Mouse (Mus musculus): ENCODE results near the gene Cpt1c. TPM values are rescaled to one million over a fixed set of nuclear protein-coding genes. Genes with fewer than 3 reads are reported as not detected.
A peak's percentile ranks its signal among the peaks of the same experiment; 100 is the strongest.

The Cpt1c gene
- polyA plus RNA-seq, 1 experiment from 2014 or later, result 40.2 TPM

- no peak for ATAC-seq
- Histone ChIP-seq H3K36me3 (ENCODE audit: poor library complexity, severe bottlenecking) (peaks cover 71% of the 10 kb centered on the region), H3K9ac (no peak overlapping the region), H3K27ac (no peak overlapping the region), H3K9me3 (replicated peaks) (no peaks in the 10 kb centered on the region), H3K4me3 (no peak overlapping the region), H3K27me3 (no peaks in the 10 kb centered on the region), H3K4me2 (no peak overlapping the region), H3K4me1 (peaks cover 17% of the 10 kb centered on the region)
- 97% methylated on average over 3 of the region's 3 CpGs for WGBS
These were observed 3.6 kb upstream of the Cpt1c start for GRCm38 (mm10) chr7:44978300-44978699.

- peak overlapping the region; percentile 51; the same call in 1 of the 2 replicates for H3K4me3 ChIP-seq
These were observed 417 bp upstream of the Cpt1c start for GRCm38 (mm10) chr7:44975117-44975419.

GRCm38 (mm10) chr7:44973415-44974130 is 1.1 kb downstream of the Cpt1c start:
- H3K9me3 ChIP-seq (replicated peaks), result no peaks in the 10 kb centered on the region
- peak overlapping the region; percentile 71 for H3K9ac ChIP-seq
- peak overlapping the region; percentile 91 for H3K27ac ChIP-seq
- peaks cover 33% of the 10 kb centered on the region for H3K36me3 ChIP-seq (ENCODE audit: poor library complexity, severe bottlenecking)
- 31% methylated on average over 14 of the region's 14 CpGs for WGBS
- peaks cover 34% of the 10 kb centered on the region for H3K4me1 ChIP-seq
- ATAC-seq, result no peak
- H3K4me2 ChIP-seq, result peak overlapping the region; percentile 84
- H3K27me3 ChIP-seq, result no peaks in the 10 kb centered on the region
- peak overlapping the region; percentile 51 for H3K4me3 ChIP-seq

More at GRCm38 (mm10) chr7:44975117-44975419, 417 bp upstream of the Cpt1c start:
- peak overlapping the region; percentile 91 for H3K27ac ChIP-seq
- no peaks in the 10 kb centered on the region for H3K9me3 ChIP-seq (replicated peaks)
- peaks cover 34% of the 10 kb centered on the region for H3K4me1 ChIP-seq
- no peak for ATAC-seq
- peaks cover 48% of the 10 kb centered on the region for H3K36me3 ChIP-seq (ENCODE audit: poor library complexity, severe bottlenecking)
- WGBS, result 18% methylated on average over 6 of the region's 6 CpGs
- peak overlapping the region; percentile 71; the same call in 1 of the 2 replicates for H3K9ac ChIP-seq
- H3K4me2 ChIP-seq, result peak overlapping the region; percentile 84
- H3K27me3 ChIP-seq, result no peaks in the 10 kb centered on the region

DNA sequence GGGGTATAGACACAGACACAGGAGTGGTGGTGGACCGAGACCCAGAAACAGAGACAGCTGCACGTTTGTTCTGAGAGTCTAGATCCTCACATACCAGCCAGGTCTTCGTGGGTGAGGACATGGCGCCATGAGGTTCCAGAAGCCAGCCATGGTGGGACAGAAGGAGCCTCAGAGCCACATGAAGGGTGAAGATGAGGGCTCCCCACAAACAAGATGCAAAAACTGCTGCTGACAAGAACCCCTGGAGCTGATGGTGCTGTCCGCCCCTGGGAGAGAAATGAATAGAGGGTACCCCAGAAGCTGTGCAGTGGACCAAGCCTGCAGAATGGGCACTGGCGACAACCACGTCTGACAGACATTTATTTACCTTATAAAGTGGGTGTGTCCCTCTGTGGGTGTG is 3.5 kb downstream of the Cpt1c start:
- no peak for ATAC-seq
- Histone ChIP-seq H3K27ac (peak overlapping the region; percentile 73), H3K4me2 (peak overlapping the region; percentile 71), H3K27me3 (no peaks in the 10 kb centered on the region), H3K9ac (peak overlapping the region; percentile 45), H3K36me3 (ENCODE audit: poor library complexity, severe bottlenecking) (peaks cover 29% of the 10 kb centered on the region), H3K9me3 (replicated peaks) (no peaks in the 10 kb centered on the region), H3K4me1 (peaks cover 34% of the 10 kb centered on the region), H3K4me3 (peak overlapping the region; percentile 50)
- whole genome bisulfite sequencing, result 69% methylated on average over 7 of the region's 7 CpGs

DNA sequence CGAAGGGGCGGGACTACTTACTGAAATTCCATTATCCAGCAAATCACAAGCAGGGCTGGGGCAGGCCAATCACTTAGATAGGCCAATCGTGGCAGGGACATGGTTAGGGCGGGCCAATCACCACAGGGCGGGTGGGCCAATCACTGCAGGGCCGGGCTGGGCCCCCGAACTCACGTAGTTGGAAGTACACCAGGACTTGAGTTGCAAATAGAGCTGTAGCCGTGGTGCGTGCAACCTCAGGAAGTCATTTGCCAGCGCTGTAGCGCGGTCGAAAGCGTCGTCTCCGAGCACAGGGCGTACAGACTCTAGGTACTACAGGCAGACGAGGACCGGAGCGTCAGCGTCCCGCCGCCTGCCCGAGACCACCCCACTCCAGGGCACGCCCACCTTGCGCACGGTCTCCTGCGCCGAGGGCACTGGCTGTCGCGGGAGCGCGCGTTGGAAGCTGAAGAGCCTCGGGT is 4.4 kb downstream of the Cpt1c start:
- under 1% methylated on average over 36 of the region's 36 CpGs for WGBS
- Histone ChIP-seq H3K9ac (peak overlapping the region; percentile 45), H3K4me1 (peaks cover 32% of the 10 kb centered on the region), H3K27me3 (no peaks in the 10 kb centered on the region), H3K4me3 (peak overlapping the region; percentile 50), H3K4me2 (peak overlapping the region; percentile 71), H3K9me3 (replicated peaks) (no peaks in the 10 kb centered on the region), H3K36me3 (ENCODE audit: poor library complexity, severe bottlenecking) (peaks cover 29% of the 10 kb centered on the region), H3K27ac (peak overlapping the region; percentile 73)
- peak; percentile 96 for ATAC-seq

GRCm38 (mm10) chr7:44966638-44967037 is 8.0 kb downstream of the Cpt1c start:
- Histone ChIP-seq H3K9ac (no peak overlapping the region), H3K4me1 (peaks cover 10% of the 10 kb centered on the region), H3K27me3 (no peaks in the 10 kb centered on the region), H3K4me2 (no peak overlapping the region), H3K27ac (no peak overlapping the region), H3K36me3 (ENCODE audit: poor library complexity, severe bottlenecking) (peaks cover 62% of the 10 kb centered on the region), H3K9me3 (replicated peaks) (no peaks in the 10 kb centered on the region), H3K4me3 (no peak overlapping the region)
- WGBS, result 85% methylated on average over 15 of the region's 15 CpGs
- no peak for ATAC-seq

GRCm38 (mm10) chr7:44965975-44966374 is 8.7 kb downstream of the Cpt1c start:
- H3K4me2 ChIP-seq, result no peak overlapping the region
- ATAC-seq, result no peak
- H3K9me3 ChIP-seq (replicated peaks), result no peaks in the 10 kb centered on the region
- H3K27me3 ChIP-seq, result no peaks in the 10 kb centered on the region
- no peak overlapping the region for H3K4me3 ChIP-seq
- no peak overlapping the region for H3K27ac ChIP-seq
- H3K9ac ChIP-seq, result no peak overlapping the region
- peaks cover 3% of the 10 kb centered on the region for H3K4me1 ChIP-seq
- peaks cover 68% of the 10 kb centered on the region for H3K36me3 ChIP-seq (ENCODE audit: poor library complexity, severe bottlenecking)
- WGBS, result 87% methylated on average over 7 of the region's 7 CpGs

GRCm38 (mm10) chr7:44964990-44965389 is 9.7 kb downstream of the Cpt1c start:
- Histone ChIP-seq H3K4me2 (no peak overlapping the region), H3K9ac (no peak overlapping the region), H3K36me3 (ENCODE audit: poor library complexity, severe bottlenecking) (peaks cover 77% of the 10 kb centered on the region), H3K4me3 (no peak overlapping the region), H3K4me1 (no peaks in the 10 kb centered on the region), H3K27me3 (no peaks in the 10 kb centered on the region), H3K27ac (no peak overlapping the region), H3K9me3 (replicated peaks) (no peaks in the 10 kb centered on the region)
- no peak for ATAC-seq
- WGBS, result over 99% methylated on average over 13 of the region's 13 CpGs

DNA sequence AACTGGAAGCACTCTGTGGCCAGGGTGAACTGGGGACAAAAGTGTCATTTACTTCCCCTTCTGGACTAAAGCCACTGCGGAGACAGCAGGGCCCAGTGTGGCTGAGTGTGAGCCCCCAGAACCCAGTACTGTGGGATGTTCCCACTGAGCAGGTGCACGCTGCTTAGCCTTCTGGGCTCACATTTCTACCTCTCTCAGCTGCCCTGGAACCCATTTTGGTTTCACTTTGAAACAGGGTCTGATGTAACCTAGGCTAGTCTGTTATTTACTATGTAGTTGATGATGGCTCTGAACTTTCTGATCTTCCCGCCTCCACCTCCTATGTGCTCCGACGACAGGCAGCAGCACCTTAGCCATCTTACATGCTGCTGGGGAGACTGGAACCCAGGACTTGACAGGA is 11.8 kb downstream of the Cpt1c start:
- no peak for ATAC-seq
- H3K9ac ChIP-seq, result no peak overlapping the region
- no peak overlapping the region for H3K4me3 ChIP-seq
- 90% methylated on average over 5 of the region's 5 CpGs for WGBS
- no peaks in the 10 kb centered on the region for H3K4me1 ChIP-seq
- no peaks in the 10 kb centered on the region for H3K27me3 ChIP-seq
- no peaks in the 10 kb centered on the region for H3K9me3 ChIP-seq (replicated peaks)
- H3K4me2 ChIP-seq, result no peak overlapping the region
- no peak overlapping the region for H3K27ac ChIP-seq
- peaks cover 85% of the 10 kb centered on the region for H3K36me3 ChIP-seq (ENCODE audit: poor library complexity, severe bottlenecking)

GRCm38 (mm10) chr7:44962337-44962736 is 12.3 kb downstream of the Cpt1c start:
- no peak overlapping the region for H3K9ac ChIP-seq
- H3K4me2 ChIP-seq, result no peak overlapping the region
- 84% methylated on average over 8 of the region's 8 CpGs for WGBS
- no peak for ATAC-seq
- H3K36me3 ChIP-seq (ENCODE audit: poor library complexity, severe bottlenecking), result peaks cover 80% of the 10 kb centered on the region
- H3K4me3 ChIP-seq, result no peak overlapping the region
- no peaks in the 10 kb centered on the region for H3K4me1 ChIP-seq
- no peaks in the 10 kb centered on the region for H3K27me3 ChIP-seq
- no peaks in the 10 kb centered on the region for H3K9me3 ChIP-seq (replicated peaks)
- H3K27ac ChIP-seq, result no peak overlapping the region

DNA sequence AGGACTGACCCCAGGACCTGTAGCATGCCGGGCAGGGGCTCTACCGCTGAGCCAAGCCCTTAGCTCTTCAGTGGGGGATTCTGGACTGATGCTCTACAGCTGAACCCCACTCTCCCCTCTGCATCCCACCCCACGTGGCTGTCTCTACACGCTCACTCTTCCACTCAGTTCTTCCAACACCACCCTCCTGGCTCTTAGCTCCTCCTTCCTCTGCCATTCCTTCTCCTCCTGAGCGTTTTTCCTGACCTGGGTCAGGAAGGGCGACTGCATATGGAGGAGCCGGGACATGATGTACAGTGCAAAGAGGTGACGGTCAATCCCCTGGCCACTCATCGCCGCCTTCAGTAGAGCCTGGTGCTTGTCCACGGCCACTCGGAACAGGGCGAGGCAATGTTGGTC is 14.1 kb downstream of the Cpt1c start:
- Histone ChIP-seq H3K27ac (no peak overlapping the region), H3K36me3 (ENCODE audit: poor library complexity, severe bottlenecking) (peaks cover 64% of the 10 kb centered on the region), H3K9me3 (replicated peaks) (no peaks in the 10 kb centered on the region), H3K4me3 (no peak overlapping the region), H3K9ac (no peak overlapping the region), H3K4me1 (no peaks in the 10 kb centered on the region), H3K27me3 (no peaks in the 10 kb centered on the region), H3K4me2 (no peak overlapping the region)
- WGBS, result 93% methylated on average over 13 of the region's 13 CpGs
- ATAC-seq, result no peak

GRCm38 (mm10) chr7:44959874-44960511 is 14.7 kb downstream of the Cpt1c start:
- Histone ChIP-seq H3K9ac (no peak overlapping the region), H3K27me3 (no peaks in the 10 kb centered on the region), H3K4me1 (no peaks in the 10 kb centered on the region), H3K4me2 (no peak overlapping the region), H3K9me3 (replicated peaks) (no peaks in the 10 kb centered on the region), H3K27ac (no peak overlapping the region), H3K4me3 (no peak overlapping the region), H3K36me3 (ENCODE audit: poor library complexity, severe bottlenecking) (peaks cover 59% of the 10 kb centered on the region)
- 90% methylated on average over 10 of the region's 10 CpGs for WGBS
- ATAC-seq, result no peak
